Mouse (Mus musculus): Measurements from ENCODE around the gene Gm42674. TPM values are rescaled to one million over a fixed set of nuclear protein-coding genes. Genes with fewer than 3 reads are reported as not detected.

Gene Gm42674
- total RNA-seq, 2 experiments from 2014 or later, result not detected

DNA sequence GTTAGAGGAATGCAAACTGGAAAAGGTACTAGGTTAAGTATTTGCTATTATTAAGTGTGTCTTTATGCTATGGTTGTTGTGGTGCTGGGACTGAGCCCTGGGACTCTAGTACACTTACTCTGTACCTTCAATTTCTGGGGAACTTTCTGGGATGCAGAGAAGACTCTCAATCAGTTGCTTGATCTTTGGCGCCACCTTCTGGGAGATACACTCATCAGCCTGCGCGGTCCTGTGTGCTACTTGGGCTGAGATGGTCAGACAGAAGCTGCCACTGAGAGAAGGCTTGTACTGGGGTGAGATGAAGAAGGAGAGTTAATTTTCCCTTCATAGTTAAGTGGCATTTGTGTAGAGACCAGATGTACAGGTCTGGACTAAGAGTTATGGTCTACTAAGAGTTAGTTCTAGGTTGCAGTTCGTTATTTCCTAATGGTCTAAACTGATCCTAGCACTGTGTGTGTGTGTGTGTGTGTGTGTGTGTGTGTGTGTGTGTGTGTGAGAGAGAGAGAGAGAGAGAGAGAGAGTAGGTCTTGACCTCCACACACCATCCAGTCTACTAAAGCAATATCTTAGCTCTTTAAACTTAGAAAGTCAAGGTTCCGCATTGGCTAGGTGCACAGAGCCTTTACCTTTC, 51.3 kb downstream of the Gm42674 start:
- ATAC-seq (replicated peaks; ENCODE audit: low FRiP score, low TSS enrichment, poor library complexity, severe bottlenecking), result peak; percentile 75; the same call in 1 of the 2 replicates

DNA sequence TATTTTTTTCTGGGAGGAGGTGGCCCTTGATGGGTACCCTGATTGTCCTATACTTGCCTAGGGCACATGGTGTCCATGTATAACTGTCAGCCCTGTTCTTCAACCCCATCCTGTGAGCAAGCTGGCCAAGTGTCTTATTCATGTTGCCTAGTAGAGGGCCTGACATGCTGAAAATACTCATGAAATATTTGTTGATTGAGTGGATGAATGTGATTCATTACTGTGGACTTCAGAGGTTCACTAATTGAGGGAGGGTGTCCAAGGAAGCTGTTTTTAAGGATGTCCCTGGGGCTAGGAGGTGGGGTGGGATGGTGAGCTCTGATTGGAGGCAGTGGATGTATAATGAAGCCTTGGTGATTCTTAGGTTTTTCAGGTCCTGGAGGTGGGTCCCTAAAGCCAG, 52.0 kb downstream of the Gm42674 start, which contains the start of gene S100a7a:
S100a7a (plus strand) TSS at position 301 of the 400 bp plus-strand sequence.
- ATAC-seq (replicated peaks; ENCODE audit: low FRiP score, low TSS enrichment, poor library complexity, severe bottlenecking), result no peak

Other genes with a start within 250 kb of the Gm42674 start
- 1.7 and 7.3 TPM in 2 replicates for gene Slc27a3, start 212.0 kb upstream of the Gm42674 start, total RNA-seq (2014; fragmentation: Nextera tagmentation)
- 0.28 and 0.72 TPM in 2 replicates for gene Slc27a3, start 212.0 kb upstream of the Gm42674 start, total RNA-seq (2017)
- 39.0 and 39.3 TPM in 2 replicates for gene Ints3, start 168.3 kb upstream of the Gm42674 start, total RNA-seq (2014; fragmentation: Nextera tagmentation)
- gene Ints3, start 168.3 kb upstream of the Gm42674 start, total RNA-seq (2017), result 16.4 and 23.2 TPM in 2 replicates
- gene Npr1, start 136.0 kb upstream of the Gm42674 start, total RNA-seq (2014; fragmentation: Nextera tagmentation), result 0.22 TPM in 1 of 2 replicates, not detected in the other
- gene Npr1, start 136.0 kb upstream of the Gm42674 start, total RNA-seq (2017), result not detected in 2 replicates
- 113 and 117 TPM in 2 replicates for gene Ilf2, start 125.8 kb upstream of the Gm42674 start, total RNA-seq (2014; fragmentation: Nextera tagmentation)
- gene Ilf2, start 125.8 kb upstream of the Gm42674 start, total RNA-seq (2017), result 236 and 240 TPM in 2 replicates
- 37.0 and 38.1 TPM in 2 replicates for gene Snapin, start 110.9 kb upstream of the Gm42674 start, total RNA-seq (2014; fragmentation: Nextera tagmentation)
- gene Snapin, start 110.9 kb upstream of the Gm42674 start, total RNA-seq (2017), result 19.5 and 48.6 TPM in 2 replicates
- gene Chtop, start 92.4 kb upstream of the Gm42674 start, total RNA-seq (2014; fragmentation: Nextera tagmentation), result 122 and 154 TPM in 2 replicates
- gene Chtop, start 92.4 kb upstream of the Gm42674 start, total RNA-seq (2017), result 118 and 119 TPM in 2 replicates
- gene S100a1, start 87.5 kb upstream of the Gm42674 start, total RNA-seq (2014; fragmentation: Nextera tagmentation), result 27.2 and 33.2 TPM in 2 replicates
- 55.0 and 57.4 TPM in 2 replicates for gene S100a1, start 87.5 kb upstream of the Gm42674 start, total RNA-seq (2017)
- 14.8 and 33.6 TPM in 2 replicates for gene S100a13, start 87.5 kb upstream of the Gm42674 start, total RNA-seq (2014; fragmentation: Nextera tagmentation)
- gene S100a13, start 87.5 kb upstream of the Gm42674 start, total RNA-seq (2017), result 36.2 and 58.0 TPM in 2 replicates
- gene S100a14, start 75.0 kb upstream of the Gm42674 start, total RNA-seq (2014; fragmentation: Nextera tagmentation), result not detected in 2 replicates
- gene S100a14, start 75.0 kb upstream of the Gm42674 start, total RNA-seq (2017), result 4.1 TPM in 1 of 2 replicates, not detected in the other
- not detected in 2 replicates for gene S100a16, start 64.7 kb upstream of the Gm42674 start, total RNA-seq (2014; fragmentation: Nextera tagmentation)
- gene S100a16, start 64.7 kb upstream of the Gm42674 start, total RNA-seq (2017), result not detected in 2 replicates
- gene S100a3, start 41.3 kb upstream of the Gm42674 start, total RNA-seq (2014; fragmentation: Nextera tagmentation), result not detected in 2 replicates
- gene S100a3, start 41.3 kb upstream of the Gm42674 start, total RNA-seq (2017), result not detected in 2 replicates
- not detected in 2 replicates for gene S100a2, start 11.7 kb upstream of the Gm42674 start, total RNA-seq (2014; fragmentation: Nextera tagmentation)
- not detected in 2 replicates for gene S100a2, start 11.7 kb upstream of the Gm42674 start, total RNA-seq (2017)
- gene S100a4, start 1.9 kb downstream of the Gm42674 start, total RNA-seq (2014; fragmentation: Nextera tagmentation), result 3.8 TPM in 1 of 2 replicates, not detected in the other
- gene S100a4, start 1.9 kb downstream of the Gm42674 start, total RNA-seq (2017), result 6.7 and 23.6 TPM in 2 replicates
- not detected in 2 replicates for gene S100a5, start 6.6 kb downstream of the Gm42674 start, total RNA-seq (2014; fragmentation: Nextera tagmentation)
- gene S100a5, start 6.6 kb downstream of the Gm42674 start, total RNA-seq (2017), result not detected in 2 replicates
- gene S100a6, start 11.0 kb downstream of the Gm42674 start, total RNA-seq (2014; fragmentation: Nextera tagmentation), result 2.0 and 21.9 TPM in 2 replicates
- gene S100a6, start 11.0 kb downstream of the Gm42674 start, total RNA-seq (2017), result 0.94 TPM in 1 of 2 replicates, not detected in the other
- gene S100a7a, start 52.1 kb downstream of the Gm42674 start, total RNA-seq (2014; fragmentation: Nextera tagmentation), result not detected in 2 replicates
- not detected in 2 replicates for gene S100a7a, start 52.1 kb downstream of the Gm42674 start, total RNA-seq (2017)
- 8.8 and 1,388 TPM in 2 replicates for gene S100a8, start 67.1 kb downstream of the Gm42674 start, total RNA-seq (2014; fragmentation: Nextera tagmentation)
- 75.2 and 207 TPM in 2 replicates for gene S100a8, start 67.1 kb downstream of the Gm42674 start, total RNA-seq (2017)
- gene S100a9, start 93.8 kb downstream of the Gm42674 start, total RNA-seq (2014; fragmentation: Nextera tagmentation), result 1.1 and 1,636 TPM in 2 replicates
- gene S100a9, start 93.8 kb downstream of the Gm42674 start, total RNA-seq (2017), result 59.5 and 143 TPM in 2 replicates
- gene Pglyrp4, start 125.0 kb downstream of the Gm42674 start, total RNA-seq (2014; fragmentation: Nextera tagmentation), result not detected in 2 replicates
- gene Pglyrp4, start 125.0 kb downstream of the Gm42674 start, total RNA-seq (2017), result not detected in 2 replicates
- gene Gm5849, start 176.0 kb downstream of the Gm42674 start, total RNA-seq (2014; fragmentation: Nextera tagmentation), result not detected in 2 replicates
- not detected in 2 replicates for gene Gm5849, start 176.0 kb downstream of the Gm42674 start, total RNA-seq (2017)